Mouse (Mus musculus): ENCODE results near the gene Tent2. TPM values are rescaled to one million over a fixed set of nuclear protein-coding genes. Genes with fewer than 3 reads are reported as not detected.
A peak's percentile ranks its signal among the peaks of the same experiment; 100 is the strongest.

Tent2 gene
- total RNA-seq, 2 experiments from 2014 or later, result 36.5 to 41.0 TPM

GRCm38 (mm10) chr13:93144336-93145167 lies 47.6 kb downstream of the Tent2 start, which contains the start of gene Cmya5:
TSS of gene Cmya5 (minus strand) at chr13:93144724.
- DNase-seq, result peak; percentile 95
- intact Hi-C loops (cut with DNase I), result loop anchor here (10.0 kb wide), 1 partner anchor 390 kb away; no protein-coding TSS in a partner anchor

GRCm38 (mm10) chr13:93143819-93144283 lies 48.3 kb downstream of the Tent2 start:
- DNase-seq, result no peak
- intact Hi-C loops (cut with DNase I), result loop anchor here (10.0 kb wide), 1 partner anchor 389 kb away; no protein-coding TSS in a partner anchor

- no peak for DNase-seq
- intact Hi-C loops (cut with DNase I), result loop anchor here (10.0 kb wide), 1 partner anchor 386 kb away; no protein-coding TSS in a partner anchor
These were observed 51.0 kb downstream of the Tent2 start for GRCm38 (mm10) chr13:93141184-93141583.

GRCm38 (mm10) chr13:93138059-93138458 lies 54.1 kb downstream of the Tent2 start:
- intact Hi-C loops (cut with DNase I), result no loop called here

GRCm38 (mm10) chr13:93137098-93137497 lies 55.1 kb downstream of the Tent2 start:
- no peak for DNase-seq
- intact Hi-C loops (cut with DNase I), result no loop called here

More at GRCm38 (mm10) chr13:93138059-93138458, 54.1 kb downstream of the Tent2 start:
- no peak for DNase-seq

- intact Hi-C loops (cut with DNase I), result no loop called here
- DNase-seq, result no peak
These were observed 55.9 kb downstream of the Tent2 start for GRCm38 (mm10) chr13:93136251-93136650.

GRCm38 (mm10) chr13:93135501-93135900 lies 56.7 kb downstream of the Tent2 start:
- intact Hi-C loops (cut with DNase I), result no loop called here

GRCm38 (mm10) chr13:93130674-93131073 lies 61.5 kb downstream of the Tent2 start:
- intact Hi-C loops (cut with DNase I), result no loop called here

More at GRCm38 (mm10) chr13:93135501-93135900, 56.7 kb downstream of the Tent2 start:
- no peak for DNase-seq

GRCm38 (mm10) chr13:93128961-93129360 lies 63.2 kb downstream of the Tent2 start:
- DNase-seq, result no peak
- intact Hi-C loops (cut with DNase I), result no loop called here

More at GRCm38 (mm10) chr13:93130674-93131073, 61.5 kb downstream of the Tent2 start:
- DNase-seq, result no peak

- DNase-seq, result no peak
- intact Hi-C loops (cut with DNase I), result no loop called here
These were observed 63.9 kb downstream of the Tent2 start for GRCm38 (mm10) chr13:93128111-93128860.

GRCm38 (mm10) chr13:93122321-93122720 lies 69.9 kb downstream of the Tent2 start:
- intact Hi-C loops (cut with DNase I), result no loop called here
- no peak for DNase-seq

GRCm38 (mm10) chr13:93117241-93117640 lies 74.9 kb downstream of the Tent2 start:
- intact Hi-C loops (cut with DNase I), result no loop called here
- DNase-seq, result no peak

GRCm38 (mm10) chr13:93102340-93103090 lies 89.7 kb downstream of the Tent2 start:
- intact Hi-C loops (cut with DNase I), result no loop called here
- no peak for DNase-seq

GRCm38 (mm10) chr13:93098596-93098995 lies 93.6 kb downstream of the Tent2 start:
- intact Hi-C loops (cut with DNase I), result no loop called here
- peak; percentile 41 for DNase-seq

- intact Hi-C loops (cut with DNase I), result no loop called here
- DNase-seq, result no peak
These were observed 95.5 kb downstream of the Tent2 start for GRCm38 (mm10) chr13:93096643-93097042.

Other genes starting within 250 kb of the Tent2 start
- under 1 TPM; 0.81 to 0.88 TPM for gene Cmya5, start 47.7 kb downstream of the Tent2 start, total RNA-seq (2021)
- 100 to 1,000 TPM; 120 to 125 TPM for gene Homer1, start 107.2 kb upstream of the Tent2 start, total RNA-seq (2021)